Mouse (Mus musculus) telencephalon, adult 2 months (tissue): ENCODE results near the gene Tvp23b.

Experiments
- DNase-seq: peaks from one replicate; pipeline ENCODE4 v3.0.0-alpha.2; 2011; ENCODE audit warnings: low read depth, low spot score

Tvp23b gene

GRCm38 (mm10) chr11:62891763-62892162 lies 12.5 kb downstream of the Tvp23b start:
- no peak for DNase-seq

DNA sequence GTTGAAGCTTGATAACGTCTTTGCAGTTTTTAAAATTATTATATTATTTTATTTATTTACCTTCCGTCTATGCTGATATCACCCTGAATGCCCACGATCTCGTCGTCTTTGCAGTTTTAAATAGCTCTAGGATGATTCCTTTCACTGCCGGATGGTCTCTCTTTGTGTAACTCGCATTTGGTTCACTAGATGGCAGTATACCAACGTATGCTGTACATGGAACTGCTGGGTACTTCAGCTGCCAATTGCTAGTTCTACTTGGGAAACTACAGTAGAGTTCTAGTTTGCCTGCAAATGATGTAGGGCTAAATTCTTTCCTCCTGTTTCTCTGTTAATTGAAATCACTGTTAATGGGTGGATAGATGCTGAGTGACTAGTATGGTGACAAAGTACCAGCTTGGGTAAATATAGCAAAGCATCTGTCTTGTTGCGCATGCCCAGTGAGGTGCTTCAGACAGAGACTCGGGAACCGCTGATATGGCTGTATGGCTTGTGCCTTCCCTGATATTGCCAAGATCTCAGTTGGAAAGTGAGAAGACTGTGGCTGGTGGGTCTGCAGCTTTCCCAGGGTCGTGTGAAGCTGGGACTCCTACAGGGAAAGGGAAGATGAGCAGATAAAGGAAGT lies 22.6 kb downstream of the Tvp23b start:
- peak; percentile 69 for DNase-seq

GRCm38 (mm10) chr11:62903871-62904495 lies 24.7 kb downstream of the Tvp23b start:
- DNase-seq = no peak

- no peak for DNase-seq
These were observed 30.6 kb downstream of the Tvp23b start for GRCm38 (mm10) chr11:62909720-62910306.

- DNase-seq = peak; percentile 60
These were observed 32.1 kb downstream of the Tvp23b start for GRCm38 (mm10) chr11:62911362-62911761.

DNA sequence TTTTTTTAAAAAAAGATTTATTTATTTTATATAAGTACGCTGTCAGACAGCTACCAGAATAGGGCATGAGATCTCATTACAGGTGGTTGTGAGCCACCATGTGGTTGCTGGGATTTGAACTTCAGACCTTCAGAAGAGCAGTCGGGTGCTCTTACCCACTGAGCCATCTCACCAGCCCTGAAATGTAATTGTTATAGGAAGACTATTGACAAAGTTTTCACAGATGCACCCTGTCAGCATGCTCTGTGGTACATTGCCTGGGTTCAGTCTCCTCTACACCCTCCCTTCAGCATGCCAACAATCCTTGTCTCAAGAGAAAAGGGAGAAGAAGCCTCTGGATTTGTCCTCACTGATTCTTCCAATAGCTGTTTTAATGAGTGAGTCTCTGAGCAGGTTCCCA lies 33.9 kb downstream of the Tvp23b start:
- no peak for DNase-seq

DNA sequence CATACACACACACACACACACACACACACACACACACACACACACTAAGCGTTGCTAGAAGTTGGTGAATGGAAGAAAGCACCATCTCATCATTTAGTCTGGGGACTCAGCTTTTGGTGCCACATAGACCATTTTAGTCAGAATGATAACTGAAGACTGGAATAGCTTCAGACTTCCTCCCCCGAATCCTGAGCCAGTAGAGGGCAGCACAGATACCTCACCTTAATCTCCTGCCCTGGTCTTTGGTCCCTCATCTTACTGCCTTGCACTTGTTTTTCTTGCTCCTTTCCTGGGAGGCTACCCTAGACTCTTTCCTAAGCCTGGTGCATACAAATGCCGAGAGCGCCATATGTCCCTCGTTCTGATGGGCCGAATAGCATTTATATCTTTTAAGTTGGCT lies 35.3 kb downstream of the Tvp23b start:
- no peak for DNase-seq

DNA sequence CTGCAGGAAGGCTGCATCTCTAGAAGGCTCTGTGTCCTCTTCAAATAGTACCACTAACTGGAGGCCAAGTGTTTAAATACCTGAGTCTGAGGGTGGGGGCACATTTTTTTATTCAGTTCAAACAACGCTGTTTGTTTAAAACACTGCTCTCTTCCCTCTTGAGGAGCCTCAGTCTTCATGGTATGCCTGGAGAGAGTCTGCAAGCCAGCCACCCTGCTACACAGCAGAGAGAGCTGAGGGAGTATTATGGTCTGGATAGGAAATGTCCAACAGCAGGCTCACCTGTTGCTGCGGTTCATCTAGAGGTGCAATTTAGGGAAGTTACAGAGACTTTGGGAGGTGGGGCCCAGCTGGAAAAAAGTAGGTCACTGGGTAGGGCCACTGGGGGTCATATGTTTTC lies 36.2 kb downstream of the Tvp23b start:
- no peak for DNase-seq

DNA sequence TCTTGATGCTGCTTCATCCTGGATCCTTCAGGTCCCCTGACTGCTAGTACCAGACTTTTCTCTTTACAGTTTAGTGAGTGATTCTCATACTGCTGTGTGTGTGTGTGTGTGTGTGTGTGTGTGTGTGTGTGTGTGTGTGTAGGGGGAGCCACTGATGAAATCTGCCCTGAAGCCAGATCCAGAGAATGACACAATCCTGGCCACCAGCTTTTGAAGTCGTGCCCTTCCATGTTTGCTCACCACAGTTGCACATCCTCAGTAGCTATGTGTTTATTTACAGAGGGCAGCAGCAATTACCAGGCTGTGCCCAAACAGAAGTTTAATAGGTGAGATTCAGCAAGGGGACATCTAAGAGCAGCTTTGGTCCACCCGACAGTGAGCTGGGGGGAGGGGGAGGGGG lies 37.5 kb downstream of the Tvp23b start:
- no peak for DNase-seq

DNA sequence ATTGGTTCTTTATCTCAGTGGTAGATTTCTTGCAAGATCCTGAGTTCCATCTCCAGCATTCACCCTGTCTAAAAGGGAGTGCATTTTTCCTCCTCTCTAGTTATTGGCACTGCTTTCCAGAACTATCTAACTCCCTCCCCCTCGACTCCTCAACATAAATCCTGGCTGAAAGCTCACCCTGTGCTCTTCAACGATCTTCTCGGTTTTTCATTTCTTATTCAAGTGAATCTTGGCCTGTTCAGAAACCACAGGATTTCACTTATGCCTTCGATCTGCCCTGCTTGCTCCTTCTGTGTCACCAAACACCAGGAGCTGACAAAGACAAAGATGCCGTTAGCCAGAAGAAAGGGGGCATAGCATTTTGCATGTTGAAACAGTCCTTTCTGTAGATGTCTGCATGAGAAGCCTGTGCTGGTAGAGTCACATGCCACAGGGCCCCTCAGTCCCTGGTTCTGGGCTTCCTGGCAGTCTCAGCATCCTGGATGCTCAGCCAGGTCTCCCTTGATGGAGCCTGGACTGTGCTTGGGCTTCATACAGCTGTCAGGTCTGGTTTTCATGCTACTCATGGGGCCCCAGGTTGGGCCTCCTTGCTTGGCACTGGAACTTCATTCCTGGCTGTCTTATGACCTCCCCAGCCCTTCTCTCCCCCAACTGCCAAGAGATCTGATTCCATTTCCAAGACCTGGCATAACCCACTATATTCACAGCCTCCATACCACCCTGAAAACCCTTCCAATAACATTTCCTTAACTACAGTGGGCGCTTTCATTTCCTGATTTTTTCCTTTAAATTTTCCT lies 40.9 kb downstream of the Tvp23b start:
- peak; percentile 18 for DNase-seq

- no peak for DNase-seq
These were observed 41.4 kb downstream of the Tvp23b start for GRCm38 (mm10) chr11:62920743-62921050.

- DNase-seq = peak; percentile 89
These were observed 42.1 kb downstream of the Tvp23b start for GRCm38 (mm10) chr11:62921052-62921977.

GRCm38 (mm10) chr11:62924091-62924761 lies 45.0 kb downstream of the Tvp23b start:
- DNase-seq = no peak

- DNase-seq = no peak
These were observed 50.5 kb downstream of the Tvp23b start for GRCm38 (mm10) chr11:62929799-62930198.

DNA sequence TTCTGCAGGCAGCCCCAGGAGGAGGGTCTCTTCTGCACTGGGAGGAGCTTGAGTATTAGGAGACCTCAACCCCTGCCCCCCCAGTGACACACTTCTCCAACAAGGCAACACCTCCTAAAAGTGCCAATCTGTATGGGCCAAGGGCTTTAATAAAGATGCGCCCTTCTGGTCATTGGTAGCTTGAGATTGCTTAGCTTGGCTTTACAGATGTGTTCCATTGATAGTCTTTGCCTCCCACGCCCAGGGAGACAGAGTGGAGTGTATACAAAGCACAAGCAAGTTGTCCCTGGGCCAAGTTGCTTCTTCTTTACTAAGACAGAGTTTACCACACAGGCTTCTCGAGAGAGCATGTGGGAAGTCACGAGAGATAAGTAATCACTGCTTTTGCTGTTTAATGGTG lies 51.3 kb downstream of the Tvp23b start:
- DNase-seq = no peak

DNA sequence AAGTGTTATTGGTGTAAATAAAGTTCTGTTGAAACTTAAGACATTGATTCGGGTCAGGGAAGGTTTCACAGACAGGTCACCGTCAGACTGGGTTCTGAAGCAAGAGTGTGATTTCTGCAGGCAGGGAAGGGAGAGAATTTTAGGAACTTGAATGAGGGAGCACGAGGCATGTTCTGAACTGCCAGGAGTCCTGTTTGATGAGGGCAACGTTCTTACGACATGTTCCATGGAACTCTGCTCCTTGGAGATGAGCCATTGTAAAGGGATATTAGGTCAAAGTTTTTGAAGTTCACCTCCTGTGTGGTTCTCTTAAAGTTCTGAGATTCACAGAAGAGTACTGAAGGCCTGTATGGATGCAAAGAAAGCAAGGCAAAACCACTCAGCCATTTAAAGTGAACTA lies 51.9 kb downstream of the Tvp23b start:
- no peak for DNase-seq

DNA sequence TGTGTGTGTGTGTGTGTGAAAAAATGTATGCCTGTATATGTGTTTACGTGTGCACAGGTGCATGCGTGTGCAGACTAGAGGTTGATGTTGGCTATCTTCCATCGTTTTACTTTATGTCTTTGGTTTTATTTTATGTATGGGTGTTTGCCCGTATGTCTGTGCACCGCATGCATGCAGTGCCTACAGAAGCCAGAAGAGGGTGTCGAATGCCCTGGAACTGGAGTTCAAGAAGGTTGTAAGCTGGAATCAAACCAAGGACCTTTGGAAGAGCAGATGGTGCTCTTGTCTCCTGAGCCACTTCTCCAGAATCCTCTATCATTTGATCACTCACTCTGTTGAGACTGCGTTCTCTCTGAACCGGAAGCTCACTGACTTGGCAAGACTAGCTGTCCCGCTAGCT lies 53.8 kb downstream of the Tvp23b start:
- DNase-seq = no peak

DNA sequence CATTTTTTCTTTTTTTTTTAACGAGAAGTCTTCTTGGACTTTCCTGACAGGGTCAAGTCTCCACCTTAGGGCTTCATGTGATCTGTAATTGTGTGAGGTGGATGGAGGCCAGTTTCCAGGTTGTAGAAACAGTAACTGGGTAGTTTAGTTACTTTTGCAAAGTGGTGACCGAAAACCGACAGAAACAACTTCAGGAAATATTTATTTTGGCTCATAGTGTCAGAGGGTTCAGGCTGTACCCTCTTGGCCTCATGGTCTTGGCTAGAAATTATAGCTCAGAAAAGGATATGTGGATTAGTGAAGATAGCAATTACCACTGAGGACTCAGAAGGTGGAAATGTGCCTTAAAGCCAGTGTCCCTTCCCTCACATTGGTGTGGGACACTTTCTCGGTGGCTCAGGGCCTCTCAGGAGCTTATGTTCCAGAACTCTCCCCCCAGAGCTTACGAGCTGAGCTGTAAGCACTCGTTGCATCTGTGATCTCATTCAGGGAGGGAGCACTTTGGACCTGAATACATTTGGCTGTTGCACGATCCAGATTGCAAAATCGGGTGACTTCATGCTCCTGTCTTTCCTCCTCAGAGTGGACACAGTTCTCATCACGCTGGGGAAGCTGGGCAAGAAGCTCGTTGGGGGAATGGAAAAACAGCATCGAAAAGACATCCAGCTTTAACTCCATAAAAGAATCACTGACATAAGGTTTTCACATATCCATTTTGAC lies 55.7 kb downstream of the Tvp23b start:
- no peak for DNase-seq

DNA sequence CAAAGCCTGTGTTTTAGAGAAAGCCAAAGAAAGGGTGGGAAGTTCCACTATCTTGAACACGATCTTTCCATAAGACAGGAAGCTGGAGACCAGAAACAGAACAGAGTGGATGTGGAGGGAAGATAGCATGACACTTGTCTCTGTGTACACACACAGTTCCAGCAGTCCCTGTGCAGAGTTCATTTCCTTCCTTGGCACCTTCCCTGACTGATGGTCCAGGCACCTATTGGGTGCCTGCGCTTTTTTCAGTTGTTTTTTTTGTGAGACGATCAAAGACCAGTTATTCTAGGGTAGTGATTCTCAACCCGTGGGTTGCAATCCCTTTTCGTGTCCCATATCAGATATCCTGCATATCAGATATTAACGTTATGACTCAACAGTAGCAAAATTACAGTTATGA lies 58.7 kb downstream of the Tvp23b start:
- DNase-seq = no peak

- no peak for DNase-seq
These were observed 59.7 kb downstream of the Tvp23b start for GRCm38 (mm10) chr11:62938921-62939320.
